Mouse (Mus musculus): Measurements from ENCODE around the gene Decr2.
"Not testable (repeated sequence)": the region's sequence is repeated elsewhere in the genome, so short reads cannot be mapped to it uniquely, and the experiment has no call there.

Decr2 gene

GRCm38 (mm10) chr17:26113181-26113948 lies 23.2 kb upstream of the Decr2 start, which contains the start of gene Tmem8:
TSS of gene Tmem8 (plus strand) at chr17:26113299.
- peak; percentile 81 to 86 for DNase-seq

DNA sequence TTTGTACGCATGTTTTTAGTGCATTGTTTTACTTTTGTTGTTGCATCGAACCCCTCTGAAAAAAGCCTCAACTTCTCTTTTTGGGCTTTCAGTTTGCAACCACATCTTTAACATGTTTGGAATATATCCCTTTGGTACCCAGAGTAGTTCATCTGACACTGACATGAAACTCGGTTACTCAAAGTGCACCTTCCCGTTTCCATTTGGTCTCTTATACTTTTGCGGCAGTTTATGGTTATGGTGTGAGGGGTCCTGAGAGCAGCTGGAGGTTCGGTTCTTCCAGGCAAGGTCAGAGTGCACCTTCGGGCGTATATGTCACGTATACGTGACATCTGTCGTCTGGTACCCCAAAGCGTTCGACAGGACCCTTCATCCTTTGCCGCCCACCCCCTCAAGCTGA lies 22.6 kb upstream of the Decr2 start:
- DNase-seq: no peak

- no peak for DNase-seq
These were observed 21.6 kb upstream of the Decr2 start for GRCm38 (mm10) chr17:26111722-26112121.

DNA sequence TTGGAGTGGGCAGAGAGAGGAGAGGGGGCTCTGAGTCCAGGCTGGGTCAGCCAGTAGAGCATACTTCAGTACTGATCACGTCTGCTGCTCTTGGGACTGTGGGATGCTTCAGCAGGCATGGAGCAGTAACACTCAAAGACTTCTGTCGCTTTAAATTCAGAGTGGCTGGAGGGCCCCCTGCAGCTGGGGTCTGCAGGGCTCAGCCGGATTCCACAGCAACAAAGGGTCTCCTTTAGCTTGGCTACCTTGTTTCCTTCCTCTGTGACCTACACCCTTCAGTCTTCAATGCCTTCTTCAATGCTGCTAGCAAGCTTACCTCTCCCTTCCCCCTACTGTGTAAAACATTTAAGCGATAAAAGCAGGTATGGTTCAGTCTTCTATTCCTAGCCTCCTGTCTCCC lies 20.9 kb upstream of the Decr2 start:
- DNase-seq: no peak

DNA sequence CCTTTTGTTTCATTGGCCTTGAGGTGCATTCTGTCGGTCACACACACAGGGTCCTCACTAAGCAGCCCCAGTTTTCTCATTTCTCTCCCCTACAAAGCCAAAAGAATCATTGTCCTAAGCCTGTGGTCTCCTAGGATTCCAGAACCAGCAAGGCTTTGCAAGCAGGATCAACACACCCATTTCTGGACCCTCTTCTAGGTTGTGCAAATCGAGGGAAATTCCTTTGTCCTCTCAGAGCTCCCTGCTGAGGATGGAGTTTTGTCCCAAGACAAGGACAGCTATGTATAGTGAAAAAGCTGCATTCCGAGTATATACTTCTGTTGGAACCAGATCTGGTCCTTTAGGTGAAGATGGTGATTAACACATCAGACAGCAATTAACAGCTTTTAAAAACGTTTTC lies 20.0 kb upstream of the Decr2 start:
- no peak for DNase-seq

DNA sequence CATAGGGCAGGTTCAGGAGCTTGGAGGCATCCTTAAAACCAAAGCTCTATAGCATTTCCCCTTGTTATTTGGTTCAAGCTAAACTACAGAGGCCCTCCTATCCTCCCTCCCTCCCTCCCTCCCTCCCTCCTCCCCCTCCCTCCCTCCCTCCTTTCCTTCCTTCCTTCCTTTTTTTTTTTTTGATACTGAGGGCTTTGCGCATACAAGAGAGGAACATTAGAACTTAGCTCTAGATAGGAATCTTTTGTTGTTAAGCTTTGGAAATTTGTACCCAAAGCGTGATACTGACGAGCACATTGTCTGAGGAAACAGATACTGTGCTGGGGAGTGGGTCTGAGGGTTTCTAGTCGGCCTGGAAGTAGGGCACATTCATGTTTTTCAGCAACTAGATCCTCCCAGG lies 15.5 kb upstream of the Decr2 start:
- no peak for DNase-seq

DNA sequence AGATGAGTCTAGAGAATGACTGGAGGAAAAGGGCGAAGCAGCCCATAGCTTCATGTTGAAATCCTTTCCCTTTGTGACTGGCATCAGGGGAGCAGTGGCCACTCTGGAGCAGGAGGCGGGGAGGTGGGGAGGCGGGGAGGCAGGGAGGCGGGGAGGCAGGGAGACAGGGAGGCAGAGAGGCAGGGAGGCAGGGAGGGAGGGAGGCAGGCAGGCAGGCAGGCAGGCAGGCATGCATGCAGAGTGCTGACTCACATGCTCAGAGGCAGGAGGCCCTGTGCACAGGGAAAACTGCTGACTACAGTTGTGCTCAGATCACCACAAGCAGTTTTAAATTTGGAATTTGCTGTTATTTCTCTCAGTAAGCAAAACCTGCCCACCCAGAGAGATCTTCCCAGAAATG lies 11.3 kb upstream of the Decr2 start:
- no peak for DNase-seq

- no peak for DNase-seq
These were observed 10.0 kb upstream of the Decr2 start for GRCm38 (mm10) chr17:26100166-26100565.

DNA sequence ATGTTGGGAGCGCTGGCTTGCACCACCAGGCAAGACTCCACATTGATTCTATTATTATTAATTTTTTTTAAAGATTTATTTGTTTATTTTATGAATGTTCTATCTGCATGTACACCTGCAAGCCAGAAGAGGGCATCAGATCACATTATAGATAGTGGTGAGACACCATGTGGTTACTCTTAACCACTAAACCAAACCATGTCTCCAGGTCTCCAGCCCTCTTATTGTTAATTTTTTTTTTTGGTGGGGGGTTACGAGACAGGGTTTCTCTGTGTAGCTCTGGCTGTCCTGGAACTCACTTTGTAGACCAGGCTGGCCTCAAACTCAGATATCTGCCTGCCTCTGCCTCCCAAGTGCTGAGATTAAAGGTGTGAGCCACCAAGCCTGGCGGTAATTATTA lies 9.2 kb upstream of the Decr2 start:
- not testable (repeated sequence) for DNase-seq

DNA sequence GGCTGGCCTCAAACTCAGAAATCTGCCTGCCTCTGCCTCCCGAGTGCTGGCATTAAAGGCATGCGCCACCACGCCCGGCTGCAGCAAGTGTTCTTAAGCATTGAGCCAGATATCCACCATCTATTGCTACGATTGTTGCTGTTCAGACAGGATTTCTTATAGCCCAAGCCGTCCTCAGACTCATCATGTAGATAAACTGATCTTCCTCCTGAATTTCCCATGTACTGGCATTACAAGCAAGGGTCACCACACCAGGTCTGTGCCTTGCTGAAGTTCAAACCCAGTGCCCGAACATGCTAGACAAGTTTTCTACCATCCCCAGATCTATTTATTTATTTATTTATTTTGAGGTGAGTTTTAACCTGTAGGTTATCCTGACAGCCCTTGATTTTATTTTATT lies 8.3 kb upstream of the Decr2 start:
- DNase-seq: no peak

GRCm38 (mm10) chr17:26095121-26095740 lies 5.1 kb upstream of the Decr2 start, which contains the start of gene Nme4:
TSS of gene Nme4 (minus strand) at chr17:26095602.
- DNase-seq: peak in 1 of 2 experiments; percentile 26

GRCm38 (mm10) chr17:26094531-26095110 lies 4.5 kb upstream of the Decr2 start:
- no peak for DNase-seq

DNA sequence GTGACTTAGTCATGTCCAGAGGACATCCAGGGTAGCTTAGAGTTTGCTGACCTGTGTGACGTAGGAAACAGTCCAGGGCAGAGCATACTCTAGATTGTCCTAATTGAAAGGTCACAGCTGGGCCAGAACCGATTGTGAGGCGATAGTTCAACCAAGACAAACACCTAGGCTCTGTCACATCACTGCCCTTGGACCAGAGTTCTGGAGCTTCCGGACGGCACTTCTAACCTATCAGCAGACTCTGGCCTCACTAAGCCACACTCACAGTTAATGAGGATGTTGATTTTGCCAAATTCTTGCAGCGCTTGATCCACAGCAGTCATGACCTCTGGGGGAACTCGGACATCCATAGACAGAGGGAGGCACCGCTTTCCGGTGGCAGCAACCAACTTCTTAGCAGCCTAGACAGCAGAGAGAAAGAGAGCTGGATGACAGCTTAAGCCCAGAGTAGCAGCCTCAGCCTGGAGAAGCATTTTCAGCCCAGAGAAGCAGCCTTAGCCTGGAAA lies 3.0 kb downstream of the Decr2 start:
- DNase-seq: no peak

- no peak for DNase-seq
These were observed 9.3 kb downstream of the Decr2 start for GRCm38 (mm10) chr17:26080867-26081266.

DNA sequence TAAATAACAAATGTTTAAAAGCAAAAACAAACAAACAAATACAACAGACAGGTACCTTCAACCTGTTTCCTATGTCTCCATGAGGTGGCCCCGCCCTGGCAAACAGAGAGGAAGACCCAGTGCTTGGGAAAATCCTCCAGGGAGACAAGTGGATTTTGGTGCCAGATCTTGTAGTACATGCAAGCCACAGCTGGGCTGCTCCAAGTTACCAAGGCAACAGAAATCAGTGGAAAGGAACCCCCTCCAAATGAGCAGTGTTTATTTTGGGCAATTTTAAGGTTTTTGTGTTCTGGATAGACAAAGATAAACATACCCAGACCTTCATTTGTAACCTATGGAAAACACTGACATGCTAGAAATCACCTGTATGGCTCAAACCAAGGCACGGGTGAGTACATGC lies 11.3 kb downstream of the Decr2 start:
- DNase-seq: no peak

DNA sequence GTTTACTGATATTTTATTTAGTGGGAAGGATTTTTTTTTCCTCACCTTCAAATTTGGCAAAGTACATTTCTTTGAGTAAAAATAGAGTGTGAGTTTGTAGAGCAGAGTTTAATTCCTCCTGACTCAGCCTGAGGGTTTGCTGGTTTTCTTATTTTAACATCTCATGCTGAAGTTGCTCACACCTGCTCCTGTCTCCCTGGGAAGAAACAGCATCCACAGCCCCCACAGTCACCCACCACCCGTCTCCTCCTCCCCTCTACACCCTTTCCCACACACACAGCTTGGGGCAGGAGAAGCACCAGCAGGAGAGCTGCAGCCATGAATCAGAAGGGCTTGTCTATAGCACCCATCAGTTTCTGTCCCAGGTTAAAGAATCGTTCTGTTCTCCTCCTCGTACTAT lies 14.9 kb downstream of the Decr2 start:
- no peak for DNase-seq

GRCm38 (mm10) chr17:26070136-26070535 lies 20.0 kb downstream of the Decr2 start:
- DNase-seq: no peak

DNA sequence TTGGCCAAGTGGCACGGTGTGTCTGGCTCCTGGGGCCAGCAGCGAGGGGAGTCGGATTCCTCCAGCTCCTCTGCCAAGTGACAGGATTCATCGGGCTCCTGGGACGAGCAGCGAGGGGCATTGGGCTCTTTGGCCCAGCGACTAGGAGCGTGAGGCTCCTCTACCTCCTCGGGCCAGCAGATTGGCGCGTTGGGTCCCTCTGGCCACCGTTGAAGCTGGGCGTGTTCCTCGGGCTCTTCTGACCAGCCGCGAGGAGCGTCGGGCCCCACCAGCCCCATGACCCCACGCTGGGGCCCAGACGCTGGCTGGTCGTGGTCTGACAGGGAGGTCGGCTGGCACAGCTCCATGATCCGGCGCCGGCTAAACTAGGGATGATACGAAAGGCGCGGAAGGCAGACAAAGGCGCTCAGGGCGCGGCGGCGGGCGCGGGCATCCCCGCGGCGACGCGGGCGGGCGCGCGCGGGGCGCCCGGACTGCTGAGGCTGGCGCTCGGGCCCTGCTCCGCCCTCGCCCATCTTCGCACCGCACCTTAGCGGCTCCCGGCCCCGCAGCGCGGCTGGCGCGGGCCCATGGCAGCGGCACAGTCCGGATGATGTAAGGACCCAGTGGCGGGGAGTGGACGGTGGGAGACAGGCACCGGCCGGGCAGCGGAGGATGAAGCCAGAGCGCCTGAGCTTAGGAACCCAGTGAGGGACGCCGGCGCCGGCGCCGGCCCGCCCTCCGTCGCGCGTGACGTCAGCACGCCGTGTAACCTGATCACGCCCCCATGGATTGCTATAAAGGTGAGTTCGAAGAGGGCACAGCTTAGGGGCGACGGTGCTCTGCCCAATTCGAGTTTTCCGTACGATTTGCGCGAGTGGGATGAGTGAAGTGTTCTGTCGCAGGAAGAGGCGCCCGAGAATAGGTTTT lies 21.1 kb downstream of the Decr2 start, which contains the start of gene Rab11fip3:
Gene Rab11fip3 (minus strand): TSS at position 725 of the 909 bp plus-strand sequence.
- DNase-seq: peak; percentile 79 to 84

GRCm38 (mm10) chr17:26068024-26068830 lies 21.9 kb downstream of the Decr2 start:
- peak; percentile 21 to 39 for DNase-seq

- DNase-seq: no peak
These were observed 23.6 kb downstream of the Decr2 start for GRCm38 (mm10) chr17:26066488-26067020.

GRCm38 (mm10) chr17:26064916-26065315 lies 25.2 kb downstream of the Decr2 start:
- no peak for DNase-seq
